Mouse (Mus musculus) liver, embryonic 14.5 days (tissue): Measurements from ENCODE around the gene AC129217.1. TPM values are rescaled to one million over a fixed set of nuclear protein-coding genes. Genes with fewer than 3 reads are reported as not detected.
A peak's percentile ranks its signal among the peaks of the same experiment; 100 is the strongest.

Experiments used
- ATAC-seq: fragments of 200-750 bp; cut with Nextera tagmentation; 2 replicates; pipeline ENCODE4 v1.8.0; 2017; ENCODE audit warnings: moderate number of reproducible peaks, mild to moderate bottlenecking, moderate library complexity; ENCODE audit not compliant: insufficient read depth
- DNase-seq, 3 experiments: peaks; one replicate each; pipeline ENCODE4 v3.0.0-alpha.2; 2012 to 2013; ENCODE audit warnings: low read depth in 3 of 3, low spot score in 3 of 3
- H3K27ac ChIP-seq: fragments of 300-500 bp; sonication (generic); 2 replicates; pipeline ENCODE4 v1.5.1; 2014; ENCODE audit warnings: moderate library complexity, mild to moderate bottlenecking, control low read depth, inconsistent platforms
- H3K27me3 ChIP-seq: fragments of 300-500 bp; sonication (generic); 2 replicates; pipeline ENCODE4 v1.6.1; 2014; ENCODE audit warnings: mild to moderate bottlenecking, low read length, moderate library complexity; ENCODE audit not compliant: control insufficient read depth, insufficient read depth
- H3K36me3 ChIP-seq: fragments of 300-500 bp; sonication (generic); replicated peaks from 2 replicates; pipeline ENCODE4 v1.6.1; 2014; ENCODE audit warnings: low read depth; ENCODE audit not compliant: control insufficient read depth, insufficient read depth
- H3K4me1 ChIP-seq, 2 experiments: fragments of 200-500 bp in 1 of 2; fragments of 300-500 bp in 1 of 2; sonication (generic) in 1 of 2; replicated peaks; 2 replicates each; pipeline ENCODE4 v1.6.1; 2012 to 2014; ENCODE audit warnings: antibody characterized with exemption in 1 of 2, inconsistent platforms in 1 of 2, low read length in 1 of 2; ENCODE audit not compliant: control insufficient read depth in 2 of 2, insufficient read depth in 2 of 2
- H3K4me2 ChIP-seq: fragments of 300-500 bp; sonication (generic); 2 replicates; pipeline ENCODE4 v1.6.1; 2014; ENCODE audit warnings: low read depth, mild to moderate bottlenecking, control low read depth, moderate library complexity
- H3K4me3 ChIP-seq, 2 experiments: fragments of 200-500 bp in 1 of 2; fragments of 300-500 bp in 1 of 2; sonication (generic) in 1 of 2; 2 replicates each; pipeline ENCODE4 v1.5.1; 2012 to 2014; ENCODE audit warnings: low read depth in 2 of 2, low read length in 2 of 2, mild to moderate bottlenecking in 2 of 2, control low read depth in 1 of 2, inconsistent platforms in 1 of 2, moderate library complexity in 1 of 2; ENCODE audit not compliant: insufficient read depth in 1 of 2
- H3K9ac ChIP-seq: fragments of 300-500 bp; sonication (generic); replicated peaks from 2 replicates; pipeline ENCODE4 v1.6.1; 2014; ENCODE audit warnings: mild to moderate bottlenecking, control low read depth, moderate library complexity
- H3K9me3 ChIP-seq: fragments of 300-500 bp; sonication (generic); 2 replicates; pipeline ENCODE4 v1.6.1; 2016; ENCODE audit warnings: low read length, mixed read lengths; ENCODE audit not compliant: control insufficient read depth
- CTCF ChIP-seq: IDR thresholded peaks from 2 replicates; pipeline ENCODE4 v1.5.1; 2016; ENCODE audit warnings: antibody characterized with exemption, low read depth, control low read depth
- EP300 ChIP-seq: IDR thresholded peaks from 2 replicates; pipeline ENCODE4 v1.6.1; 2016; ENCODE audit warnings: antibody characterized with exemption, low read depth
- WGBS: fragments of 180-500 bp; shearing (Covaris S2); extraction: QIAGEN DNeasy Blood & Tissue Kit; methylation state at CpG from one replicate; pipeline ENCODE4 v1.1.7; 2014; ENCODE audit not compliant: insufficient replicate concordance; 5-methylcytosine and 5-hydroxymethylcytosine counted together
- polyA plus RNA-seq, 2 experiments: library from polyadenylated mRNA; depleted of rRNA in 1 of 2; stranded (reverse) in 1 of 2; unstranded in 1 of 2; fragments of >200 nt; fragmentation: Nextera tagmentation in 1 of 2; extraction: Ambion mirVana in 1 of 2; gene quantifications; 2 replicates each; pipeline versions ENCODE4 v1.2.1 to v1.2.3; 2012 to 2014

AC129217.1 gene
- polyA plus RNA-seq, 2 experiments: 1.3 TPM; not detected in 1

GRCm38 (mm10) chr19:8875031-8875430, 45.5 kb downstream of the AC129217.1 start:
- Histone ChIP-seq H3K4me2 (no peak overlapping the region), H3K36me3 (peaks cover 31% of the 10 kb centered on the region), H3K27me3 (no peaks in the 10 kb centered on the region), H3K9ac (no peak overlapping the region), H3K4me1 (peaks cover 13 to 16% of the 10 kb centered on the region in 2 experiments), H3K4me3 (no peak overlapping the region), H3K9me3 (no peaks in the 10 kb centered on the region), H3K27ac (no peak overlapping the region)
- TF ChIP-seq EP300: no peak
- TF ChIP-seq CTCF: no peak
- WGBS: 85% methylated on average over 7 of the region's 7 CpGs
- ATAC-seq (no peak), DNase-seq (no peak)

- Histone ChIP-seq H3K4me3 (peak within 1 kb of the TSS; percentile 89 to 97), H3K9me3 (no peaks in the 10 kb centered on the region), H3K27me3 (no peaks in the 10 kb centered on the region), H3K9ac (peak within 1 kb of the TSS; percentile 87), H3K4me1 (peaks cover 6% of the 10 kb centered on the region in 2 experiments), H3K4me2 (peak within 1 kb of the TSS; percentile 79), H3K36me3 (peaks cover 10% of the 10 kb centered on the region), H3K27ac (peak within 1 kb of the TSS; percentile 36)
- WGBS: under 1% methylated on average over 42 of the region's 42 CpGs
- DNase-seq (peak; percentile 78 to 84 (median 79)), ATAC-seq (peak; percentile 94)
- TF ChIP-seq EP300: no peak
- TF ChIP-seq CTCF: no peak
These were observed 50.9 kb downstream of the AC129217.1 start, which contains the start of gene Uqcc3 for GRCm38 (mm10) chr19:8880311-8881033. Gene Uqcc3, minus strand, starts transcription at chr19:8880923.

GRCm38 (mm10) chr19:8881034-8881392, 51.4 kb downstream of the AC129217.1 start:
- DNase-seq (no peak), ATAC-seq (no peak)
- H3K27me3 ChIP-seq: no peaks in the 10 kb centered on the region
- H3K4me3 ChIP-seq: peak overlapping the region; percentile 89 to 97
- H3K4me1 ChIP-seq: peaks cover 6% of the 10 kb centered on the region in 2 experiments
- TF ChIP-seq EP300 (no peak; the same call in 1 of the 2 replicates), CTCF (no peak)
- 5% methylated on average over 3 of the region's 3 CpGs for WGBS
- peak overlapping the region; percentile 87 for H3K9ac ChIP-seq
- no peak overlapping the region for H3K27ac ChIP-seq
- no peaks in the 10 kb centered on the region for H3K9me3 ChIP-seq
- H3K4me2 ChIP-seq: peak overlapping the region; percentile 79
- peaks cover 8% of the 10 kb centered on the region for H3K36me3 ChIP-seq

GRCm38 (mm10) chr19:8883616-8884015, 54.0 kb downstream of the AC129217.1 start, which contains the start of the genes Lbhd1 and Gm49403:
Gene Lbhd1, plus strand, starts transcription at chr19:8883732.
Gene Gm49403, plus strand, starts transcription at chr19:8883930.
- no peaks in the 10 kb centered on the region for H3K27me3 ChIP-seq
- peaks cover 15% of the 10 kb centered on the region in 2 experiments for H3K4me1 ChIP-seq
- 73% methylated on average over 3 of the region's 3 CpGs for WGBS
- H3K36me3 ChIP-seq: no peaks in the 10 kb centered on the region
- H3K4me2 ChIP-seq: no peak within 1 kb of the TSS
- TF ChIP-seq CTCF: no peak
- TF ChIP-seq EP300: no peak
- DNase-seq (no peak), ATAC-seq (no peak)
- no peak within 1 kb of the TSS for H3K4me3 ChIP-seq
- no peak within 1 kb of the TSS for H3K9ac ChIP-seq
- no peak within 1 kb of the TSS for H3K27ac ChIP-seq
- no peaks in the 10 kb centered on the region for H3K9me3 ChIP-seq

- peak overlapping the region; percentile 19 to 75; a peak in 2 of 4 replicates for H3K4me3 ChIP-seq
- 29% methylated on average over 1 of the region's 1 CpGs for WGBS
- H3K27me3 ChIP-seq: no peaks in the 10 kb centered on the region
- TF ChIP-seq EP300 (no peak), CTCF (no peak)
- DNase-seq (no peak), ATAC-seq (no peak)
- H3K9me3 ChIP-seq: no peaks in the 10 kb centered on the region
- H3K27ac ChIP-seq: peak overlapping the region; percentile 77
- H3K4me1 ChIP-seq: peaks cover 13 to 19% of the 10 kb centered on the region in 2 experiments
- H3K9ac ChIP-seq: peak overlapping the region; percentile 72
- H3K4me2 ChIP-seq: peak overlapping the region; percentile 95
- H3K36me3 ChIP-seq: peaks cover 12% of the 10 kb centered on the region
These were observed 57.5 kb downstream of the AC129217.1 start for GRCm38 (mm10) chr19:8886916-8887584.
